Mouse (Mus musculus): ENCODE measurements around the gene Atp13a4. TPM values are rescaled to one million over a fixed set of nuclear protein-coding genes. Genes with fewer than 3 reads are reported as not detected.
A peak's percentile ranks its signal among the peaks of the same experiment; 100 is the strongest.

Atp13a4 gene
- polyA plus RNA-seq (2015; fragmentation: Nextera tagmentation; extraction: Ambion mirVana), result 0.62 and 1.5 TPM in 2 replicates

DNA sequence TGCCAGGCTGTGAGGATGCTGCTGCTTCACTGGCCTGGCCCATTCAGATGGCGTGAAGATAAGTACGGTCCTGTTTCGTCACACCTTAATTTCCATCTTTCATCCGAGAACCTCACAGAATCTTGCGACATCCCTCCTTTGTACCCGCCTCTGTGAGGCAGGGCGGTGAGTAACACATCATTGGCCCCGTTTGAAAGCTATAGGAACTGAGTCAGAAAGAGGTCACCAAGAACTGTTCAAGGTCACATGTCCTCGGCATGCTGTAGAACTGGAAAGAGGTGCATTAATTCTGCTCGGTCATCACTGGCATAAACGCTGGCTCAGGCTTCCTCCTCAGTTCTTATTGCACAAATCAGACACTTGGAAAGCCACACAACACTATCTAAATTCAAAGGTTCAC lies at the start of gene Atp13a4:
Gene Atp13a4, minus strand, starts transcription at position 36 of the 400 bp plus-strand sequence.
- no peak within 1 kb of the TSS for H3K9ac ChIP-seq (replicated peaks; ENCODE audit: low read depth, low read length)
- H3K27ac ChIP-seq (ENCODE audit: low read length), result no peak within 1 kb of the TSS
- peaks cover 4% of the 10 kb centered on the region; the same call in 1 of the 2 replicates for H3K4me1 ChIP-seq (replicated peaks; ENCODE audit: control insufficient read depth, insufficient read depth, low read length)
- no peak within 1 kb of the TSS for H3K4me2 ChIP-seq (ENCODE audit: low read length)
- no peaks in the 10 kb centered on the region for H3K9me3 ChIP-seq (ENCODE audit: control insufficient read depth, low read length)
- ATAC-seq, result no peak
- WGBS, result 81% methylated on average over 11 of the region's 11 CpGs
- no peak within 1 kb of the TSS for H3K4me3 ChIP-seq (replicated peaks; ENCODE audit: low read length)
- no peaks in the 10 kb centered on the region for H3K36me3 ChIP-seq (ENCODE audit: control insufficient read depth, insufficient read depth)
- 0 out of 2 replicates have a peak, but pooled peaks cover 2% of the 10 kb centered on the region for H3K27me3 ChIP-seq (replicated peaks; ENCODE audit: control insufficient read depth, insufficient read depth, low read length)

DNA sequence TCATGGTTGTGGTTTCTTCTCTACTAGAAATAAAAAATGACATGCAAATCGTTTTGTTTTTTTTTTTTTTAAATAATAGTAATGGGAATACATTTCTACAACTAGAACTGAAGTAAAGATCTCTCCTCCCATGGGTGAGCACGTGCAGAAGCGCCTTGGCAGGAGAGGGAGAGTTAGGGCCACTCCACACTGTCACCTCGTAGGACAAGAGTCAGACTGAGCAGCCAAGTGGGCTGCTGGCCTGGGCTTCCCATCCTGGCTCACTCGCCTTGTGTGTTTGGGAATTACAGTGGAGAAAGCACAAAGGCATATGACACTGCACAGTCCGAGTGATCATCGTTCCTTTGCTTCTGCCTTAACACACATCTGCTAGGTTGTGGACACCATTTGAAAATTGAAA lies 47.5 kb upstream of the Atp13a4 start:
- no peak for ATAC-seq

GRCm38 (mm10) chr16:29579787-29580176 lies 35.1 kb upstream of the Atp13a4 start:
- Histone ChIP-seq H3K4me1 (replicated peaks; ENCODE audit: control insufficient read depth, insufficient read depth, low read length) (peaks cover 12% of the 10 kb centered on the region), H3K4me2 (ENCODE audit: low read length) (peak overlapping the region; percentile 95), H3K27me3 (replicated peaks; ENCODE audit: control insufficient read depth, insufficient read depth, low read length) (no peaks in the 10 kb centered on the region), H3K9me3 (ENCODE audit: control insufficient read depth, low read length) (no peaks in the 10 kb centered on the region), H3K27ac (ENCODE audit: low read length) (no peak overlapping the region), H3K4me3 (replicated peaks; ENCODE audit: low read length) (peak overlapping the region; percentile 88), H3K9ac (replicated peaks; ENCODE audit: low read depth, low read length) (peak overlapping the region; percentile 96), H3K36me3 (ENCODE audit: control insufficient read depth, insufficient read depth) (no peaks in the 10 kb centered on the region)
- WGBS, result 7% methylated on average over 12 of the region's 12 CpGs
- peak; percentile 34; the same call in 1 of the 2 replicates for ATAC-seq

More for the DNA sequence above, 47.5 kb upstream of the Atp13a4 start:
- no peak overlapping the region for H3K27ac ChIP-seq (ENCODE audit: low read length)
- no peaks in the 10 kb centered on the region for H3K9me3 ChIP-seq (ENCODE audit: control insufficient read depth, low read length)
- no peak overlapping the region for H3K9ac ChIP-seq (replicated peaks; ENCODE audit: low read depth, low read length)
- H3K4me2 ChIP-seq (ENCODE audit: low read length), result no peak overlapping the region
- H3K36me3 ChIP-seq (ENCODE audit: control insufficient read depth, insufficient read depth), result peaks cover 18% of the 10 kb centered on the region
- no peaks in the 10 kb centered on the region for H3K27me3 ChIP-seq (replicated peaks; ENCODE audit: control insufficient read depth, insufficient read depth, low read length)
- 85% methylated on average over 7 of the region's 7 CpGs for WGBS
- H3K4me3 ChIP-seq (replicated peaks; ENCODE audit: low read length), result no peak overlapping the region
- no peaks in the 10 kb centered on the region for H3K4me1 ChIP-seq (replicated peaks; ENCODE audit: control insufficient read depth, insufficient read depth, low read length)

GRCm38 (mm10) chr16:29579167-29579786 lies 34.6 kb upstream of the Atp13a4 start, which contains the start of gene Opa1:
Gene Opa1 (plus strand): TSS chr16:29579334.
- Histone ChIP-seq H3K9me3 (ENCODE audit: control insufficient read depth, low read length) (no peaks in the 10 kb centered on the region), H3K27me3 (replicated peaks; ENCODE audit: control insufficient read depth, insufficient read depth, low read length) (no peaks in the 10 kb centered on the region), H3K4me2 (ENCODE audit: low read length) (peak within 1 kb of the TSS; percentile 95), H3K36me3 (ENCODE audit: control insufficient read depth, insufficient read depth) (no peaks in the 10 kb centered on the region), H3K9ac (replicated peaks; ENCODE audit: low read depth, low read length) (peak within 1 kb of the TSS; percentile 96), H3K4me3 (replicated peaks; ENCODE audit: low read length) (peak within 1 kb of the TSS; percentile 88), H3K4me1 (replicated peaks; ENCODE audit: control insufficient read depth, insufficient read depth, low read length) (peaks cover 12% of the 10 kb centered on the region), H3K27ac (ENCODE audit: low read length) (no peak within 1 kb of the TSS)
- peak; percentile 99 for ATAC-seq
- WGBS, result under 1% methylated on average over 39 of the region's 39 CpGs

GRCm38 (mm10) chr16:29575620-29576019 lies 31.0 kb upstream of the Atp13a4 start:
- ATAC-seq, result no peak
- Histone ChIP-seq H3K4me1 (replicated peaks; ENCODE audit: control insufficient read depth, insufficient read depth, low read length) (peaks cover 9% of the 10 kb centered on the region), H3K9me3 (ENCODE audit: control insufficient read depth, low read length) (no peaks in the 10 kb centered on the region), H3K27ac (ENCODE audit: low read length) (no peak overlapping the region), H3K27me3 (replicated peaks; ENCODE audit: control insufficient read depth, insufficient read depth, low read length) (no peaks in the 10 kb centered on the region), H3K36me3 (ENCODE audit: control insufficient read depth, insufficient read depth) (no peaks in the 10 kb centered on the region), H3K4me2 (ENCODE audit: low read length) (no peak overlapping the region), H3K9ac (replicated peaks; ENCODE audit: low read depth, low read length) (no peak overlapping the region), H3K4me3 (replicated peaks; ENCODE audit: low read length) (no peak overlapping the region)
- WGBS, result 7% methylated on average over 5 of the region's 5 CpGs

DNA sequence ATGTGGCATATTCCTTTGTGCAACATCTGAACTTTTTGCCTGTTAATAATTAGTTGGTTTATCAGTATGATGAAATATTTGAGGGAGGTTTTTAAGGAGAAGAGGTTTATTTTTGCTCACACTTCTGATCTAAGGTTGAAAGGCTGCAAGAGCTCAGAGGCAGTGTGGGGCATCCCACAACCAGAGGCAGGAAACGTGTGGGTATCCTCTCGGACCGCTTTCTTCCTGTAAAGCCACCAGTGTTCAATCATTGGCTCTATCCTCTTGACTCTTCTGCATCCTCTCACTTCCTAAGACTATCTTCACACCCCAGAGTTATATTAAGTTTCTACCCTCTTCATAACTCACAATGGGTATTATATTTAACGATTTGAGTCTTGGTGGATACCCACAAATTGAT lies 29.3 kb upstream of the Atp13a4 start:
- WGBS, result 81% methylated on average over 4 of the region's 4 CpGs
- no peak for ATAC-seq

DNA sequence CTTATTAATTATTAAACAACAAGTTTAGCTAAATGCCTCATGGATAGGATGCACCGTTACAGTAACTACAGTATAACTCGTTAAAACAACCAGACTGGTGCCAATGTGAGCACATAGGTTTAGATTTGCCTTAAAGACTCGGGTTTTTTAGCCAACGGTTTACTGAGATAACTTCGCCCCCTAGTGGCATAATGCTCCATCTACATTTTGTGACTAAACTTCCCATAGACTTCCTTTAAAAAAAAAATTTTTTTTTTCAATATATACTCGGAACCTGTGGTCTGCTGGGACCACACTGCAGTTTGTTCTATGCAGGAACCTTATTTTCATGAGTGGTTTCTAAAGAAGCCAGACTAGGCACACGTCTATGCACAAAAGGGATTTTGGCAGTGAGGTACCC lies 16.2 kb upstream of the Atp13a4 start:
- no peak overlapping the region; the same call in 1 of the 2 replicates for H3K4me2 ChIP-seq (ENCODE audit: low read length)
- WGBS, result 5% methylated on average over 7 of the region's 7 CpGs

More for the DNA sequence above, 29.3 kb upstream of the Atp13a4 start:
- H3K9me3 ChIP-seq (ENCODE audit: control insufficient read depth, low read length), result no peaks in the 10 kb centered on the region
- H3K27me3 ChIP-seq (replicated peaks; ENCODE audit: control insufficient read depth, insufficient read depth, low read length), result no peaks in the 10 kb centered on the region
- no peak overlapping the region for H3K4me2 ChIP-seq (ENCODE audit: low read length)
- no peaks in the 10 kb centered on the region for H3K4me1 ChIP-seq (replicated peaks; ENCODE audit: control insufficient read depth, insufficient read depth, low read length)
- H3K4me3 ChIP-seq (replicated peaks; ENCODE audit: low read length), result no peak overlapping the region
- H3K27ac ChIP-seq (ENCODE audit: low read length), result no peak overlapping the region
- no peak overlapping the region for H3K9ac ChIP-seq (replicated peaks; ENCODE audit: low read depth, low read length)
- no peaks in the 10 kb centered on the region for H3K36me3 ChIP-seq (ENCODE audit: control insufficient read depth, insufficient read depth)

GRCm38 (mm10) chr16:29560454-29560853 lies 15.8 kb upstream of the Atp13a4 start:
- H3K27ac ChIP-seq (ENCODE audit: low read length), result no peak overlapping the region
- no peaks in the 10 kb centered on the region for H3K27me3 ChIP-seq (replicated peaks; ENCODE audit: control insufficient read depth, insufficient read depth, low read length)
- no peak overlapping the region; the same call in 1 of the 2 replicates for H3K4me2 ChIP-seq (ENCODE audit: low read length)
- 0 out of 2 replicates have a peak, but pooled peaks cover 2% of the 10 kb centered on the region for H3K4me1 ChIP-seq (replicated peaks; ENCODE audit: control insufficient read depth, insufficient read depth, low read length)
- ATAC-seq, result peak; percentile 43
- no peak overlapping the region for H3K9ac ChIP-seq (replicated peaks; ENCODE audit: low read depth, low read length)
- WGBS, result 53% methylated on average over 10 of the region's 10 CpGs
- H3K9me3 ChIP-seq (ENCODE audit: control insufficient read depth, low read length), result no peaks in the 10 kb centered on the region
- no peak overlapping the region for H3K4me3 ChIP-seq (replicated peaks; ENCODE audit: low read length)
- no peaks in the 10 kb centered on the region for H3K36me3 ChIP-seq (ENCODE audit: control insufficient read depth, insufficient read depth)

More for the DNA sequence above, 16.2 kb upstream of the Atp13a4 start:
- Histone ChIP-seq H3K4me3 (replicated peaks; ENCODE audit: low read length) (no peak overlapping the region), H3K36me3 (ENCODE audit: control insufficient read depth, insufficient read depth) (no peaks in the 10 kb centered on the region), H3K9ac (replicated peaks; ENCODE audit: low read depth, low read length) (no peak overlapping the region), H3K9me3 (ENCODE audit: control insufficient read depth, low read length) (no peaks in the 10 kb centered on the region), H3K4me1 (replicated peaks; ENCODE audit: control insufficient read depth, insufficient read depth, low read length) (0 out of 2 replicates have a peak, but pooled peaks cover 2% of the 10 kb centered on the region), H3K27me3 (replicated peaks; ENCODE audit: control insufficient read depth, insufficient read depth, low read length) (no peaks in the 10 kb centered on the region), H3K27ac (ENCODE audit: low read length) (no peak overlapping the region)
- peak; percentile 65 for ATAC-seq

GRCm38 (mm10) chr16:29559667-29560066 lies 15.0 kb upstream of the Atp13a4 start:
- H3K27me3 ChIP-seq (replicated peaks; ENCODE audit: control insufficient read depth, insufficient read depth, low read length), result no peaks in the 10 kb centered on the region
- no peak overlapping the region for H3K4me3 ChIP-seq (replicated peaks; ENCODE audit: low read length)
- no peak overlapping the region for H3K4me2 ChIP-seq (ENCODE audit: low read length)
- no peak overlapping the region for H3K9ac ChIP-seq (replicated peaks; ENCODE audit: low read depth, low read length)
- no peak overlapping the region for H3K27ac ChIP-seq (ENCODE audit: low read length)
- no peak for ATAC-seq
- H3K36me3 ChIP-seq (ENCODE audit: control insufficient read depth, insufficient read depth), result no peaks in the 10 kb centered on the region
- no peaks in the 10 kb centered on the region for H3K9me3 ChIP-seq (ENCODE audit: control insufficient read depth, low read length)
- WGBS, result 90% methylated on average over 5 of the region's 5 CpGs
- 0 out of 2 replicates have a peak, but pooled peaks cover 2% of the 10 kb centered on the region for H3K4me1 ChIP-seq (replicated peaks; ENCODE audit: control insufficient read depth, insufficient read depth, low read length)
